Mouse (Mus musculus) hindbrain, embryonic 10.5 days (tissue): ENCODE results near the gene Krtap5-4. TPM values are rescaled to one million over a fixed set of nuclear protein-coding genes. Genes with fewer than 3 reads are reported as not detected.

Experiments used
- DNase-seq: peaks from one replicate; pipeline ENCODE4 v3.0.0-alpha.2; 2017; ENCODE audit warnings: low spot score
- H3K27ac ChIP-seq: fragments of 300-500 bp; sonication (generic); 2 replicates; pipeline ENCODE4 v1.5.1; 2016; ENCODE audit warnings: mild to moderate bottlenecking, moderate library complexity
- H3K27me3 ChIP-seq: fragments of 300-500 bp; sonication (generic); 2 replicates; pipeline ENCODE4 v1.6.1; 2016; ENCODE audit warnings: mild to moderate bottlenecking; ENCODE audit not compliant: poor library complexity, insufficient read depth, severe bottlenecking
- H3K36me3 ChIP-seq: fragments of 300-500 bp; sonication (generic); 2 replicates; pipeline ENCODE4 v1.6.1; 2016; ENCODE audit warnings: mild to moderate bottlenecking, moderate library complexity
- H3K4me1 ChIP-seq: fragments of 300-500 bp; sonication (generic); replicated peaks from 2 replicates; pipeline ENCODE4 v1.6.1; 2016; ENCODE audit warnings: mild to moderate bottlenecking
- H3K4me3 ChIP-seq: fragments of 300-500 bp; sonication (generic); 2 replicates; pipeline ENCODE4 v1.5.1; 2016; ENCODE audit warnings: mild to moderate bottlenecking, moderate library complexity
- H3K9me3 ChIP-seq: fragments of 300-500 bp; sonication (generic); 2 replicates; pipeline ENCODE4 v1.6.1; 2016; ENCODE audit warnings: mild to moderate bottlenecking, moderate library complexity
- WGBS: fragments of 180-500 bp; shearing (Covaris S2); methylation state at CpG from one replicate; pipeline ENCODE4 v1.1.7; 2016; 5-methylcytosine and 5-hydroxymethylcytosine counted together
- polyA plus RNA-seq: library from polyadenylated mRNA; unstranded; fragments of >200 nt; fragmentation: Nextera tagmentation; extraction: Ambion mirVana; gene quantifications from 2 replicates; pipeline ENCODE4 v1.2.1, GENCODE M21; 2016

Krtap5-4 gene
- polyA plus RNA-seq, 1 experiment from 2014 or later: not detected

DNA sequence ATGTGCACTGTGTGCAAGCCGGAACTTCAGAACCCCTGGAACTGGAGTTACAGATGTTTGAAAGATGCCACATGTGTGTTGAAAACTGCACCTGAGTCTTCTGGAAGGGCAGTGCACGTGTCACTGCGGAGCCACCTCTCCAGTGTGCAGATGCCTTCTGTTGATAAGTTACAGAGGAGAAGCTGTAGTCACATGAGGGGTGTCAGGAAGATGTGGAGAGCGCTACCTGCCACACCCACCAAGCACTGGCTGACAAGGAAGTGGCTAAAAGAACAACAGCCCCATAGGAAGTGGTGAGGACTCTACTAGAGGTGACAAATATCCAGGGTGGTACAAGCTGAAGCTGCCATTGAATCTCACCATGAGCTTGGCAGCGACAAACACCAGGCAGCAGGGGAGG, 50.5 kb downstream of the Krtap5-4 start:
- WGBS: 78% methylated on average over 5 of the region's 5 CpGs
- no peak for DNase-seq
- no peaks in the 10 kb centered on the region for H3K36me3 ChIP-seq
- no peaks in the 10 kb centered on the region for H3K27me3 ChIP-seq
- H3K4me3 ChIP-seq: no peak overlapping the region
- H3K4me1 ChIP-seq: peaks cover 18% of the 10 kb centered on the region
- H3K9me3 ChIP-seq: no peaks in the 10 kb centered on the region
- no peak overlapping the region for H3K27ac ChIP-seq

Other genes with a start within 250 kb of the Krtap5-4 start
- 61.4 and 62.4 TPM in 2 replicates for gene Mob2, start 242.5 kb upstream of the Krtap5-4 start, polyA plus RNA-seq
- 7.8 and 20.1 TPM in 2 replicates for gene Dusp8, start 207.7 kb upstream of the Krtap5-4 start, polyA plus RNA-seq
- gene Gm45618, start 182.8 kb upstream of the Krtap5-4 start, polyA plus RNA-seq: not detected in 2 replicates
- gene Gm39115, start 167.5 kb upstream of the Krtap5-4 start, polyA plus RNA-seq: not detected in 2 replicates
- not detected in 2 replicates for gene Gm45337, start 158.9 kb upstream of the Krtap5-4 start, polyA plus RNA-seq
- not detected in 2 replicates for gene Gm29735, start 146.4 kb upstream of the Krtap5-4 start, polyA plus RNA-seq
- gene Gm4553, start 137.8 kb upstream of the Krtap5-4 start, polyA plus RNA-seq: not detected in 2 replicates
- not detected in 2 replicates for gene Krtap5-2, start 127.5 kb upstream of the Krtap5-4 start, polyA plus RNA-seq
- gene Gm10153, start 113.2 kb upstream of the Krtap5-4 start, polyA plus RNA-seq: not detected in 2 replicates
- gene Krtap5-3, start 102.2 kb upstream of the Krtap5-4 start, polyA plus RNA-seq: not detected in 2 replicates
- not detected in 2 replicates for gene Gm7579, start 91.7 kb upstream of the Krtap5-4 start, polyA plus RNA-seq
- not detected in 2 replicates for gene Krtap5-5, start 73.6 kb upstream of the Krtap5-4 start, polyA plus RNA-seq
- not detected in 2 replicates for gene Gm40460, start 62.5 kb upstream of the Krtap5-4 start, polyA plus RNA-seq
- gene Gm2431, start 45.2 kb upstream of the Krtap5-4 start, polyA plus RNA-seq: not detected in 2 replicates
- not detected in 2 replicates for gene Gm4559, start 29.2 kb upstream of the Krtap5-4 start, polyA plus RNA-seq
- gene Krtap5-1, start 6.4 kb upstream of the Krtap5-4 start, polyA plus RNA-seq: not detected in 2 replicates
- gene Ifitm10, start 70.2 kb downstream of the Krtap5-4 start, polyA plus RNA-seq: 0.63 and 1.1 TPM in 2 replicates
- 1.5 TPM in 1 of 2 replicates, not detected in the other for gene Gm49369, start 79.1 kb downstream of the Krtap5-4 start, polyA plus RNA-seq
- 159 and 198 TPM in 2 replicates for gene Ctsd, start 84.5 kb downstream of the Krtap5-4 start, polyA plus RNA-seq
- not detected in 2 replicates for gene Syt8, start 131.3 kb downstream of the Krtap5-4 start, polyA plus RNA-seq
- gene Tnni2, start 138.3 kb downstream of the Krtap5-4 start, polyA plus RNA-seq: 1.2 and 1.3 TPM in 2 replicates
- 17.9 and 19.4 TPM in 2 replicates for gene Lsp1, start 157.3 kb downstream of the Krtap5-4 start, polyA plus RNA-seq
- gene Tnnt3, start 195.3 kb downstream of the Krtap5-4 start, polyA plus RNA-seq: 1.1 and 3.0 TPM in 2 replicates
- 17.7 and 19.7 TPM in 2 replicates for gene Mrpl23, start 229.1 kb downstream of the Krtap5-4 start, polyA plus RNA-seq